Mouse (Mus musculus) stomach, postnatal 0 days (tissue): ENCODE data around the gene Zcchc9. TPM values are rescaled to one million over a fixed set of nuclear protein-coding genes. Genes with fewer than 3 reads are reported as not detected.
"Not testable (repeated sequence)": the region's sequence is repeated elsewhere in the genome, so short reads cannot be mapped to it uniquely, and the experiment has no call there.

Source experiments
- ATAC-seq: fragments of 200-750 bp; cut with Nextera tagmentation; 2 replicates; pipeline ENCODE4 v1.8.0; 2017; ENCODE audit not compliant: low FRiP score, low TSS enrichment
- DNase-seq: peaks from one replicate; pipeline ENCODE4 v3.0.0-alpha.2; 2016; ENCODE audit warnings: low spot score
- H3K27ac ChIP-seq: fragments of 300-500 bp; sonication (generic); replicated peaks from 2 replicates; pipeline ENCODE4 v1.5.1; 2014; ENCODE audit warnings: mild to moderate bottlenecking, control low read depth
- H3K27me3 ChIP-seq: fragments of 300-500 bp; sonication (generic); 2 replicates; pipeline ENCODE4 v1.6.1; 2014; ENCODE audit warnings: low read length; ENCODE audit not compliant: control insufficient read depth, insufficient read depth
- H3K36me3 ChIP-seq: fragments of 300-500 bp; sonication (generic); 2 replicates; pipeline ENCODE4 v1.6.1; 2014; ENCODE audit warnings: low read length, mixed read lengths; ENCODE audit not compliant: control insufficient read depth, insufficient read depth
- H3K4me1 ChIP-seq: fragments of 300-500 bp; sonication (generic); replicated peaks from 2 replicates; pipeline ENCODE4 v1.6.1; 2014; ENCODE audit warnings: antibody characterized with exemption; ENCODE audit not compliant: control insufficient read depth, insufficient read depth
- H3K4me2 ChIP-seq: fragments of 300-500 bp; sonication (generic); replicated peaks from 2 replicates; pipeline ENCODE4 v1.6.1; 2014; ENCODE audit warnings: low read depth, mild to moderate bottlenecking, control low read depth, moderate library complexity
- H3K4me3 ChIP-seq: fragments of 300-500 bp; sonication (generic); 2 replicates; pipeline ENCODE4 v1.5.1; 2014; ENCODE audit warnings: low read depth, low read length, control low read depth
- H3K9ac ChIP-seq: fragments of 300-500 bp; sonication (generic); 2 replicates; pipeline ENCODE4 v1.6.1; 2014; ENCODE audit warnings: mild to moderate bottlenecking, low read length, control low read depth, mixed read lengths
- H3K9me3 ChIP-seq: fragments of 300-500 bp; sonication (generic); 2 replicates; pipeline ENCODE4 v1.6.1; 2016; ENCODE audit warnings: low read length; ENCODE audit not compliant: control insufficient read depth
- CTCF ChIP-seq: IDR thresholded peaks from 2 replicates; pipeline ENCODE4 v1.5.1; 2016; ENCODE audit warnings: antibody characterized with exemption, low read depth, mild to moderate bottlenecking, moderate library complexity
- EP300 ChIP-seq: optimal IDR thresholded peaks from 2 replicates; pipeline ENCODE3; 2016; ENCODE audit warnings: antibody characterized with exemption
- WGBS: fragments of 180-500 bp; shearing (Covaris S2); extraction: QIAGEN DNeasy Blood & Tissue Kit; methylation state at CpG from one replicate; pipeline ENCODE4 v1.1.7; 2014; 5-methylcytosine and 5-hydroxymethylcytosine counted together
- polyA plus RNA-seq: library from polyadenylated mRNA; unstranded; fragments of >200 nt; fragmentation: Nextera tagmentation; extraction: Ambion mirVana; gene quantifications from 2 replicates; pipeline ENCODE4 v1.2.1, GENCODE M21; 2015

Gene Zcchc9
- polyA plus RNA-seq, 1 experiment from 2014 or later, result 18.6 TPM

DNA sequence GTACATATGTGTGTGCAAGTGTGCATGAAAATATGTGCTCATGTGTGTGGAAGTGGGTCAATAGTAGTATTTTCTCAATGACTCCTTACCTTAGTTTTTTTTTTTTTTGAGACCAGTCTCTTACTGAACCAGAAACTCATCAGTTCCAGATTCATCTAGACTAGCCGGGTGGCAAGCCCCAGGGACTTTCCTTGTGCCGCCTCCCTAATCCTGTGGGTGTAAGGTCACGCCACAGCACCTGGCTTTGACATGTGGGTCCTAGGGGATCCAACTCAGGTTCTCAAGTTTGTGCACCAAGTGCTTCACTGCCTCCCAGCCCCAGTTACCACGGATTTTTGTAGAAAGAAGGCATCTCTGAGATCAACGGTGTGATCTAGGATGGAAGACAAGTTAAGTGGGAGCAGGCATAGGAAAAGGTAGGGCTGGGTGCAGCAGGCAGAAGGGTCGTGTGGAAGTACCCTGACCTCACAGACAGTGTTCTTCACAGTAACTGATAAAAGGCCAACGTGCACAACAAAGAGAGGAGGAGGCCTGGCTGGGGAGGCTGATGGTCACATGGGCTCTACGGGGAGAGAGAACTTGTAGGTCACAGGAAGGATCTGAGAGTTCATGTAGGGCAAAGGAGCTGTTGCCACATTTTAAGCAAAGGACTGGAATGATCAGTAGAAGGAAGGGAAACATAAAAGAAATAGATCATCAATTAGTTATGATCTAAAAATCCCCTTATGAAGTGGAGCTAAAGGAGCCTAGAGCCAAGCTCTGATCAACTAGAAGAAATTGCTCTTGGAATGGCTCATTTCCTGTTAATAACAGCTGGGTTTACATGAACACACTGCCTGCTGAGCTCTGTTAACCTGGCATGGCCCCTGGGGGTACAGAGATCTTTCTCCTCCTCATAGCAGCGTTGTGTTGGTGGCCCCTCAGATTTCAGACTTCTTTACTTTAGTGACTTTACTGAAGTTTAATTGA lies 38.5 kb downstream of the Zcchc9 start:
- H3K27ac ChIP-seq, result no peak overlapping the region
- no peak for TF ChIP-seq EP300
- no peak for TF ChIP-seq CTCF
- no peak overlapping the region for H3K4me3 ChIP-seq
- no peaks in the 10 kb centered on the region for H3K27me3 ChIP-seq
- no peaks in the 10 kb centered on the region for H3K4me1 ChIP-seq
- no peaks in the 10 kb centered on the region for H3K36me3 ChIP-seq
- DNase-seq (no peak), ATAC-seq (no peak)
- H3K9ac ChIP-seq, result no peak overlapping the region
- 65% methylated on average over 9 of the region's 9 CpGs for WGBS
- no peak overlapping the region for H3K4me2 ChIP-seq
- no peaks in the 10 kb centered on the region for H3K9me3 ChIP-seq

DNA sequence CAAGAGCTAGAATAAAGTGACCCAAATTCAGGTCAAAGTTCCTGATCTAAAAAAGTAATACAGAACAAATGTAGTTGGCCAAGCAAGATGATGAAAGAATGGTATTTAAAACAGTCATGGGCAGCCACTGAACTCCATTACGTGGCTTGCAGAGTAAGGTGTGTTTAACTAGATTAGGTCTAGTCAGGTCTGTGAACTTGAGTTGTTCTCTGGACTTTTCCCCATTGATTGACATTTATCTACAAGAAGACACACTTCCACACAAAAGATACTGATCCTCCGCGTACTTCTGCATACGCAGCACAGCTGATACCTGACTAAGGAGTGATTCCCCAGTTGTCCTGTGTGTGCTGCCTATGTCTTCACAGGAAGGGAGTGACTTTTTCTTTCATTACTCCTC lies 41.9 kb downstream of the Zcchc9 start:
- Histone ChIP-seq H3K4me2 (no peak overlapping the region), H3K4me3 (no peak overlapping the region), H3K36me3 (no peaks in the 10 kb centered on the region), H3K27me3 (no peaks in the 10 kb centered on the region), H3K9me3 (no peaks in the 10 kb centered on the region), H3K27ac (no peak overlapping the region), H3K4me1 (no peaks in the 10 kb centered on the region), H3K9ac (no peak overlapping the region)
- 84% methylated on average over 4 of the region's 4 CpGs for WGBS
- ATAC-seq, result no peak
- DNase-seq, result no peak
- no peak for TF ChIP-seq CTCF
- TF ChIP-seq EP300, result no peak

DNA sequence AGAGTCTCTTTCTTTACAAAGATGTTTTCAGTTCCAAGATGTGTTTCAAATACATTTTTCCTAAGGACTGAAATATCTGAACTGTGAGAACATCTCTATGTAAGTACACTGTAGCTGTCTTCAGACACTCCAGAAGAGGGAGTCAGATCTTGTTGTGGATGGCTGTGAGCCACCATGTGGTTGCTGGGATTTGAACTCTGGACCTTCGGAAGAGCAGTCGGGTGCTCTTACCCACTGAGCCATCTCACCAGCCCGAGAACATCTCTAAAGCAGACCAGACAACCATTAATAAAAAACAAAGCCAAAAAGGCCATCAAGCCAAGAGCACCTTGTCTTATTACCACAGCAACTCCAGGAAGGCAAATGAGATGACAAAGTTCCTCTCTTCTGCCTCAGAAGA lies 43.9 kb downstream of the Zcchc9 start:
- H3K36me3 ChIP-seq, H3K4me3 ChIP-seq, H3K4me1 ChIP-seq, H3K9ac ChIP-seq, H3K9me3 ChIP-seq, DNase-seq, H3K4me2 ChIP-seq, ATAC-seq, H3K27ac ChIP-seq, H3K27me3 ChIP-seq: not testable (repeated sequence)
- 96% methylated on average over 3 of the region's 3 CpGs for WGBS

DNA sequence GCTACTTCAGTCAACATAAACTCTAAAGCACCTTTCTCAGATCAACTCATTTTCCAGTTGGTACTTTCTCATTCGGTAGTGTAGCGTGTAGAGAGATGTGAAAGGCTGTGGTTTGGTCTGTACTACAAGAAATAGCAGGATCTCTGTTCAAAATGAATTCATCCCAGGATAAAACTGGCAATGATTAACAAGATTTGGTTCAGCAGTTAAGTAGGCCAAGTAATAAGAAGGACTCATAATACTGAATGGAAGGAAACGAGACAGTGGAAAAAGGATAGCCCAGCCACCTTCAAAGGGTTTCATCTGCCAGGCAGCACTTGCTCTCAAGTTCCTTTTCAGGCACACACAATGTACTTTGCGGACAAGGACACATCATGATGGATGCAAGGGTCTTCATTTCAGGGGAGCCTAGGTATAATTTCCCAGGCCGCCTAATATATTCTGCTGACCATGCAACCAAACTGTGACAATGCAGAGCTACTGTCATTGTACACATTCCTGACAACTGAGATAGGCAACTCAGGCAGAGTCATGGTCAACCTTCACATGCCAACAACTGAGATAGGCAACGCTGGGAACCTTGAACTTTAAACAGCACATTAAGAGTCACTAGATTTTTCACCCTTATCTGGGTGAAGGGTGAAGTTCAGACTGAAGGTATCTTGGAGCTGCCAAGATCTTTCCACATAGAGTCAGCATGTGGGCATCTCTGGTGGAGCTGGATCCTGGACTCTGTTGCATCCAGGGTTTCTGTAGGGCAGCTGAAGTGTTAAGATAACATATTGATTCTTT lies 45.7 kb downstream of the Zcchc9 start:
- H3K9ac ChIP-seq, result no peak overlapping the region
- ATAC-seq (no peak), DNase-seq (no peak)
- H3K27ac ChIP-seq, result no peak overlapping the region
- no peaks in the 10 kb centered on the region for H3K27me3 ChIP-seq
- H3K36me3 ChIP-seq, result no peaks in the 10 kb centered on the region
- WGBS, result 91% methylated on average over 6 of the region's 6 CpGs
- no peak overlapping the region for H3K4me2 ChIP-seq
- no peaks in the 10 kb centered on the region for H3K9me3 ChIP-seq
- H3K4me3 ChIP-seq, result no peak overlapping the region
- TF ChIP-seq EP300 (no peak), CTCF (no peak)
- H3K4me1 ChIP-seq, result no peaks in the 10 kb centered on the region

DNA sequence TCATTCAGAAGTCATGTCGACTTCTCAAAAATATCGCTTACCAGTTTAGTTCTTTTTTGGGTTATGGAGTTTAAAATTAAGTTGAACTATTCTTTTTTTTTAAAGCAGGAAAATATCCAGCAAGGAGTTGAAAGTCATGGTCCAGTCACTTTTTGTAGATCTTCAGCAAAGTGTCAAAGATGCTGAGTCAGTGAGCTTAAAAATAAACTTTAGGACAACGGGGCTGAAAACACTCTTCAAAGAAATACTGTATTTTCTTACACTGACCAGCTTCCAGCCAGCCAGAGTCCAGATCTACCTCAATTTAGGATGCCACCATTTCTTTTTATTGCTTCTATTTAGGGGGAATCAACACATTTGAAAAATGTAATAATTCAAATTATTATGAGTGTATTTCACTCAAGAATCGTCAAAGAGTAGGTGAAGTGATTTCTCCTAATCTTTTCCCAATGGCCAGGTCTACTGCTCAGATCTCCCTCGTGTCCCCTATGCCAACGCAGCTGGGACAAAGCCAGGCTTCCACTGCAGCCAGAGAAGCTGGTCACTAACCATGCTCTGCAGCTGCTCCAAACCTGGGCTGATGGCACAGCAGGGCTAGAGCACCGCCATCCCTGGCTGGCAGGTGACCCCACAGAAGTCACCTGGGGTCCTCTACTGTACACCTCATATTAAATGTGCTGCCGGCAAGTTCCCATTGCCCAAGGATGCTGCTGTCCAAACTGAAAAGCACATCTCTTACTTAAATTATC lies 47.0 kb downstream of the Zcchc9 start:
- H3K4me3 ChIP-seq, result no peak overlapping the region
- no peak overlapping the region for H3K27ac ChIP-seq
- no peak overlapping the region for H3K9ac ChIP-seq
- ATAC-seq (no peak), DNase-seq (no peak)
- TF ChIP-seq EP300, result no peak
- no peak for TF ChIP-seq CTCF
- no peaks in the 10 kb centered on the region for H3K36me3 ChIP-seq
- no peaks in the 10 kb centered on the region for H3K9me3 ChIP-seq
- no peaks in the 10 kb centered on the region for H3K27me3 ChIP-seq
- 86% methylated on average over 8 of the region's 8 CpGs for WGBS
- no peak overlapping the region for H3K4me2 ChIP-seq
- no peaks in the 10 kb centered on the region for H3K4me1 ChIP-seq
